Mouse (Mus musculus) CH12.LX (cell line): ENCODE measurements around the gene 9930022D16Rik. TPM values are rescaled to one million over a fixed set of nuclear protein-coding genes. Genes with fewer than 3 reads are reported as not detected.

Experiments
- DNase-seq: peaks from one replicate; pipeline ENCODE4 v3.0.0-alpha.2; 2013; ENCODE audit errors: extremely low read depth
- H3K27ac ChIP-seq: 2 replicates; pipeline ENCODE4 v1.5.1; 2012; ENCODE audit warnings: low read depth, mild to moderate bottlenecking, control low read depth, moderate library complexity; ENCODE audit not compliant: insufficient read depth
- H3K27me3 ChIP-seq: replicated peaks from 2 replicates; pipeline ENCODE3; 2012; ENCODE audit warnings: inconsistent platforms
- H3K36me3 ChIP-seq, 2 experiments: replicated peaks in 1 of 2; 2 replicates each; pipeline versions ENCODE3 to v1.6.1; 2012; ENCODE audit warnings: inconsistent platforms in 1 of 2, low read length in 1 of 2, mild to moderate bottlenecking in 1 of 2, mixed read lengths in 1 of 2, moderate library complexity in 1 of 2; ENCODE audit not compliant: control insufficient read depth in 1 of 2, insufficient read depth in 1 of 2
- H3K4me1 ChIP-seq, 2 experiments: 2 replicates each; pipeline ENCODE4 v1.6.1; 2012; ENCODE audit warnings: inconsistent platforms in 1 of 2, moderate library complexity in 1 of 2; ENCODE audit not compliant: insufficient read depth in 2 of 2, control insufficient read depth in 1 of 2
- H3K4me2 ChIP-seq: 2 replicates; pipeline ENCODE4 v1.6.1; 2012; ENCODE audit warnings: low read depth, mild to moderate bottlenecking, control low read depth; ENCODE audit not compliant: poor library complexity, insufficient read depth, severe bottlenecking
- H3K4me3 ChIP-seq, 3 experiments: fragments of 150-350 bp in 1 of 3; sonication (generic) in 1 of 3; replicated peaks in 1 of 3; 2 replicates each; pipeline versions ENCODE3 to v1.5.1; 2011 to 2012; ENCODE audit warnings: low read depth in 2 of 3, low read length in 2 of 3, mild to moderate bottlenecking in 2 of 3, moderate library complexity in 2 of 3, control low read depth in 1 of 3, improper control_type of control experiment in 1 of 3, inconsistent platforms in 1 of 3, mixed read lengths in 1 of 3; ENCODE audit not compliant: poor library complexity in 1 of 3
- H3K79me2 ChIP-seq: replicated peaks from 2 replicates; pipeline ENCODE4 v1.6.1; 2012; ENCODE audit warnings: mild to moderate bottlenecking, moderate library complexity; ENCODE audit not compliant: control insufficient read depth, poor library complexity, insufficient read depth, severe bottlenecking; ENCODE audit errors: extremely low read depth
- H3K9ac ChIP-seq: 2 replicates; pipeline ENCODE4 v1.6.1; 2012; ENCODE audit warnings: low read depth, mild to moderate bottlenecking, control low read depth, moderate library complexity; ENCODE audit not compliant: insufficient read depth
- H3K9me3 ChIP-seq: replicated peaks from 2 replicates; pipeline ENCODE3; 2012; ENCODE audit warnings: low read length, inconsistent platforms, mixed read lengths
- BHLHE40 ChIP-seq: IDR thresholded peaks from 2 replicates; pipeline ENCODE4 v1.6.1; 2011; ENCODE audit warnings: mild to moderate bottlenecking, low read depth, low read length, improper control_type of control experiment
- CHD1 ChIP-seq: IDR thresholded peaks from 2 replicates; pipeline ENCODE4 v1.6.1; 2012; ENCODE audit warnings: low read depth, low read length, improper control_type of control experiment, inconsistent platforms
- CHD2 ChIP-seq: IDR thresholded peaks from 2 replicates; pipeline ENCODE4 v1.6.1; 2011; ENCODE audit warnings: low read length, improper control_type of control experiment
- CTCF ChIP-seq, 2 experiments: IDR thresholded peaks in 1 of 2; conservative IDR thresholded peaks in 1 of 2; 2 replicates each; pipeline ENCODE4 v1.5.1; 2011 to 2012; ENCODE audit warnings: low read depth in 2 of 2, low read length in 2 of 2, improper control_type of control experiment in 1 of 2, inconsistent platforms in 1 of 2, mild to moderate bottlenecking in 1 of 2, moderate library complexity in 1 of 2
- E2F4 ChIP-seq: IDR thresholded peaks from 2 replicates; pipeline ENCODE4 v1.6.1; 2011; ENCODE audit warnings: low read depth, low read length, improper control_type of control experiment; ENCODE audit not compliant: insufficient replicate concordance
- ELF1 ChIP-seq: IDR thresholded peaks from 2 replicates; pipeline ENCODE4 v1.6.1; 2014; ENCODE audit warnings: low read depth, mild to moderate bottlenecking, inconsistent platforms, low read length, improper control_type of control experiment
- EP300 ChIP-seq: IDR thresholded peaks from 2 replicates; pipeline ENCODE4 v1.6.1; 2011; ENCODE audit warnings: low read length, improper control_type of control experiment
- ETS1 ChIP-seq: conservative IDR thresholded peaks from 2 replicates; pipeline ENCODE4 v1.6.1; 2012; ENCODE audit warnings: low read depth, mild to moderate bottlenecking, inconsistent platforms, low read length, improper control_type of control experiment, moderate library complexity
- GABPA ChIP-seq: IDR thresholded peaks from 2 replicates; pipeline ENCODE4 v1.6.1; 2012; ENCODE audit warnings: low read depth, low read length, improper control_type of control experiment, inconsistent platforms; ENCODE audit not compliant: insufficient replicate concordance
- HCFC1 ChIP-seq: IDR thresholded peaks from 2 replicates; pipeline ENCODE4 v1.6.1; 2012; ENCODE audit warnings: low read depth, mild to moderate bottlenecking, inconsistent platforms, low read length, improper control_type of control experiment
- IRF4 ChIP-seq: IDR thresholded peaks from 2 replicates; pipeline ENCODE4 v1.6.1; 2014; ENCODE audit warnings: low read depth, mild to moderate bottlenecking, inconsistent platforms, low read length, improper control_type of control experiment
- JUN ChIP-seq: IDR thresholded peaks from 2 replicates; pipeline ENCODE4 v1.6.1; 2011; ENCODE audit warnings: low read depth, mild to moderate bottlenecking, low read length, improper control_type of control experiment, moderate library complexity; ENCODE audit not compliant: insufficient read depth
- JUND ChIP-seq: conservative IDR thresholded peaks from 2 replicates; pipeline ENCODE4 v1.6.1; 2011; ENCODE audit warnings: low read depth, low read length, improper control_type of control experiment
- KAT2A ChIP-seq: IDR thresholded peaks from 2 replicates; pipeline ENCODE4 v1.6.1; 2012; ENCODE audit warnings: low read length, improper control_type of control experiment, inconsistent platforms; ENCODE audit not compliant: insufficient replicate concordance
- MAFK ChIP-seq: IDR thresholded peaks from 2 replicates; pipeline ENCODE4 v1.6.1; 2011; ENCODE audit warnings: low read length, improper control_type of control experiment; ENCODE audit not compliant: insufficient replicate concordance
- MAX ChIP-seq: IDR thresholded peaks from 2 replicates; pipeline ENCODE4 v1.6.1; 2011; ENCODE audit warnings: low read length, improper control_type of control experiment
- MAZ ChIP-seq: IDR thresholded peaks from 2 replicates; pipeline ENCODE4 v1.6.1; 2012; ENCODE audit warnings: low read depth, mild to moderate bottlenecking, inconsistent platforms, low read length, improper control_type of control experiment, moderate library complexity
- MEF2A ChIP-seq: IDR thresholded peaks from 2 replicates; pipeline ENCODE4 v1.6.1; 2014; ENCODE audit warnings: low read depth, mild to moderate bottlenecking, inconsistent platforms, low read length, improper control_type of control experiment, borderline replicate concordance
- MXI1 ChIP-seq: IDR thresholded peaks from 2 replicates; pipeline ENCODE4 v1.6.1; 2011; ENCODE audit warnings: mild to moderate bottlenecking, low read depth, low read length, improper control_type of control experiment
- MYC ChIP-seq: IDR thresholded peaks from 2 replicates; pipeline ENCODE4 v1.6.1; 2011; ENCODE audit warnings: low read depth, mild to moderate bottlenecking, improper control_type of control experiment, low read length
- NELFE ChIP-seq: IDR thresholded peaks from 2 replicates; pipeline ENCODE4 v1.6.1; 2011; ENCODE audit warnings: low read depth, low read length, improper control_type of control experiment
- NRF1 ChIP-seq: IDR thresholded peaks from 2 replicates; pipeline ENCODE4 v1.6.1; 2014; ENCODE audit warnings: low read depth, mild to moderate bottlenecking, inconsistent platforms, low read length, improper control_type of control experiment, moderate library complexity
- PAX5 ChIP-seq: IDR thresholded peaks from 2 replicates; pipeline ENCODE4 v1.6.1; 2012; ENCODE audit warnings: low read length, inconsistent platforms, mixed read lengths
- POLR2A ChIP-seq: IDR thresholded peaks from 2 replicates; pipeline ENCODE4 v1.6.1; 2011; ENCODE audit warnings: low read depth, mild to moderate bottlenecking, improper control_type of control experiment, low read length
- POLR2AphosphoS2 ChIP-seq: IDR thresholded peaks from 2 replicates; pipeline ENCODE4 v1.6.1; 2011; ENCODE audit warnings: low read depth, low read length, improper control_type of control experiment
- RAD21 ChIP-seq: IDR thresholded peaks from 2 replicates; pipeline ENCODE4 v1.6.1; 2011; ENCODE audit warnings: low read depth, mild to moderate bottlenecking, low read length, improper control_type of control experiment, moderate library complexity
- RCOR1 ChIP-seq: conservative IDR thresholded peaks from 2 replicates; pipeline ENCODE4 v1.6.1; 2012; ENCODE audit warnings: low read depth, mild to moderate bottlenecking, inconsistent platforms, low read length, improper control_type of control experiment
- SIN3A ChIP-seq: IDR thresholded peaks from 2 replicates; pipeline ENCODE4 v1.6.1; 2012; ENCODE audit warnings: low read length, improper control_type of control experiment, inconsistent platforms
- SMC3 ChIP-seq: IDR thresholded peaks from 2 replicates; pipeline ENCODE4 v1.6.1; 2011; ENCODE audit warnings: low read depth, low read length, improper control_type of control experiment
- TBP ChIP-seq: conservative IDR thresholded peaks from 2 replicates; pipeline ENCODE4 v1.6.1; 2011; ENCODE audit warnings: low read depth, low read length, improper control_type of control experiment
- TCF12 ChIP-seq: IDR thresholded peaks from 2 replicates; pipeline ENCODE4 v1.6.1; 2014; ENCODE audit warnings: low read depth, mild to moderate bottlenecking, inconsistent platforms, low read length, improper control_type of control experiment
- UBTF ChIP-seq: IDR thresholded peaks from 2 replicates; pipeline ENCODE4 v1.6.1; 2012; ENCODE audit warnings: low read depth, mild to moderate bottlenecking, inconsistent platforms, low read length, improper control_type of control experiment, moderate library complexity
- USF1 ChIP-seq: IDR thresholded peaks from 2 replicates; pipeline ENCODE4 v1.6.1; 2014; ENCODE audit warnings: low read depth, mild to moderate bottlenecking, inconsistent platforms, low read length, improper control_type of control experiment
- USF2 ChIP-seq: conservative IDR thresholded peaks from 2 replicates; pipeline ENCODE4 v1.6.1; 2011; ENCODE audit warnings: low read depth, low read length, improper control_type of control experiment
- ZC3H11A ChIP-seq: IDR thresholded peaks from 2 replicates; pipeline ENCODE4 v1.6.1; 2012; ENCODE audit warnings: low read depth, mild to moderate bottlenecking, inconsistent platforms, low read length, improper control_type of control experiment
- ZKSCAN1 ChIP-seq: IDR thresholded peaks from 2 replicates; pipeline ENCODE4 v1.6.1; 2012; ENCODE audit warnings: low read depth, inconsistent platforms, low read length, improper control_type of control experiment, borderline replicate concordance
- ZMIZ1 ChIP-seq: IDR thresholded peaks from 2 replicates; pipeline ENCODE4 v1.6.1; 2012; ENCODE audit warnings: low read depth, mild to moderate bottlenecking, inconsistent platforms, low read length, improper control_type of control experiment
- ZNF384 ChIP-seq: IDR thresholded peaks from 2 replicates; pipeline ENCODE4 v1.6.1; 2012; ENCODE audit warnings: low read depth, low read length, improper control_type of control experiment, inconsistent platforms
- dilution Hi-C: fragments of 300-500 bp; cut with MboI; formaldehyde crosslinking; loops from 2 replicates; pipeline ENCODE4 v1.14.3; 2020; ENCODE audit warnings: low sequenced_read_pairs; ENCODE audit not compliant: extremely low pct_unique_long_range_greater_than_20kb, extremely low pct_ligation_motif_present
- in situ Hi-C: fragments of 300-500 bp; cut with MboI; formaldehyde crosslinking; loops from 3 replicates; pipeline ENCODE4 v1.14.3; 2019; ENCODE audit warnings: low sequenced_read_pairs, low pct_ligation_motif_present, low pct_unique_long_range_greater_than_20kb, mixed read lengths
- polyA plus RNA-seq: library from polyadenylated mRNA; unstranded; fragments of >175 nt; gene quantifications from 2 replicates; pipeline ENCODE4 v1.2.1, GENCODE M21; 2012; ENCODE audit warnings: low read depth; ENCODE audit not compliant: insufficient read length
- total RNA-seq, 2 experiments: library from RNA; depleted of rRNA; stranded (reverse); fragments of 300-350 nt in 1 of 2; fragments of >200 nt in 1 of 2; gene quantifications; 2 replicates each; pipeline ENCODE4 v1.2.3; 2012 to 2014

The 9930022D16Rik gene
- total and polyA plus RNA-seq, 3 experiments = 0.08 TPM; not detected in 1

- dilution Hi-C loops (no loop called here), in situ Hi-C loops (loop anchor here (5.0 kb wide), 1 partner anchor 48 kb away; the partner anchor contains the start of gene Gna13)
- peak overlapping the region in 1 of 3 experiments; percentile 8 for H3K4me3 ChIP-seq
- peak overlapping the region; percentile 86 for H3K4me2 ChIP-seq
- H3K27me3 ChIP-seq = no peaks in the 10 kb centered on the region
- peak overlapping the region; percentile 50 for H3K9ac ChIP-seq
- H3K27ac ChIP-seq = peak overlapping the region; percentile 17
- H3K4me1 ChIP-seq = peaks cover 36 to 68% of the 10 kb centered on the region in 2 experiments
- H3K79me2 ChIP-seq = no peaks in the 10 kb centered on the region
- TF ChIP-seq ZKSCAN1 (no peak), BHLHE40 (peak; percentile 88), UBTF (no peak), HCFC1 (peak; percentile 33; the same call in 1 of the 2 replicates), NRF1 (peak; percentile 81), RAD21 (no peak; the same call in 1 of the 2 replicates), MXI1 (no peak), ELF1 (peak; percentile 55; the same call in 1 of the 2 replicates), USF2 (no peak), SMC3 (no peak; the same call in 1 of the 2 replicates), CTCF (conservative IDR thresholded peaks at IDR 0.05 in 1 of 2, IDR thresholded peaks at IDR 0.05 in 1 of 2; ENCODE audit: low read depth in 2 of 2, low read length in 2 of 2) (no peak), CHD1 (no peak), MYC (0 out of 2 replicates have a peak, but pooled peaks have one; percentile 40), JUN (peak; percentile 92), SIN3A (peak; percentile 65; the same call in 1 of the 2 replicates), ZC3H11A (no peak), POLR2AphosphoS2 (no peak), MAZ (peak; percentile 93), JUND (peak; percentile 96), ZNF384 (peak; percentile 95), PAX5 (no peak), MAFK (peak; percentile 92), E2F4 (peak; percentile 69; the same call in 1 of the 2 replicates), ZMIZ1 (no peak), ETS1 (peak; percentile 91), RCOR1 (peak; percentile 92), NELFE (peak; percentile 55; the same call in 1 of the 2 replicates), MAX (peak; percentile 48; the same call in 1 of the 2 replicates), TBP (peak; percentile 81), IRF4 (peak; percentile 96), USF1 (no peak), KAT2A (0 out of 2 replicates have a peak, but pooled peaks have one; percentile 20), MEF2A (peak; percentile 88), GABPA (no peak), EP300 (peak; percentile 96), TCF12 (peak; percentile 89), POLR2A (no peak; the same call in 1 of the 2 replicates), CHD2 (peak; percentile 84)
- peak; percentile 95 for DNase-seq
- no peaks in the 10 kb centered on the region for H3K36me3 ChIP-seq
- H3K9me3 ChIP-seq = no peaks in the 10 kb centered on the region
Measured at GRCm38 (mm10) chr11:109410197-109410980, 3.3 kb upstream of the 9930022D16Rik start.
